Mouse (Mus musculus): ENCODE data around the gene Gm49392.

DNA sequence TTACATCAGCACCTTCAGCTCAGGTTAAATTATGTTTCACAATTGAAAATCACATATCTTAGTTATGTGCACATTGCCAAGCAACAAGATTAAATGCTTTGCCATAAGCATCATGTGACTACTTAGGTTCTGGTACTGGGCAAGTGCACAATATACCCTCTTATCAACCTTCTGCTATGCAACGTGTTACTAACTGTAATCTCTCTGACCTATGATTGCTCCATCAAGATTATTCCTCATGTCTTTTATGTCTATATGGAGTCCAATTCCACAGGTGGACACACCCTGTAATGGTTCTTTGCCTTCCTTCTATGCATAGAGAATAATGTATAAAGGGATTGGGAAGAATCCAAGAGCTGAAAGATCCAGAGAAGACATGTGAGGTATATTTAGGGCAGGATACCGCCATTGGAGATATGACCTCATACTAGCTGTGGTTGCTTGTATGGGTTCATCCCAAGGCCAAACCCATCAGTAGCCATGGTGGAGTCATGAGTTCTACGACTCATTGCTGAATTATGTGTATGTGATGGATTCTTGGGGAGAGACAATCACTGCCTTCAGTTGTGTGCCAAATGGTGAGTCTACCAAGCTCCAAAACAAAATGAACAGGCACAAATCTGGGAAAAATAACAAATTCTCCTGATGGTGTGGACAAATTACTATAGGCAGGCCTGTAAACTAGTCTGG is 76.1 kb downstream of the Gm49392 start:
- TF ChIP-seq CTCF (IDR thresholded peaks at IDR 0.05; ENCODE audit: control insufficient read depth, insufficient read depth, low read length), result no peak
- TF ChIP-seq POLR2A (IDR thresholded peaks at IDR 0.05; ENCODE audit: borderline replicate concordance, control insufficient read depth, low read depth, low read length), result no peak
